Mouse (Mus musculus) myocyte (in vitro differentiated cells): Measurements from ENCODE around the gene Cuedc1. TPM values are rescaled to one million over a fixed set of nuclear protein-coding genes. Genes with fewer than 3 reads are reported as not detected.

Experiments
- H3K27me3 ChIP-seq: one replicate; pipeline ENCODE4 v1.6.1; 2011; ENCODE audit not compliant: control insufficient read depth, insufficient read depth, insufficient read length
- H3K36me3 ChIP-seq: one replicate; pipeline ENCODE4 v1.6.1; 2011; ENCODE audit not compliant: control insufficient read depth, insufficient read depth
- H3K4me2 ChIP-seq: one replicate; pipeline ENCODE4 v1.6.1; 2011; ENCODE audit warnings: low read depth, control low read depth
- H3K4me3 ChIP-seq: one replicate; pipeline ENCODE4 v1.5.1; 2011; ENCODE audit warnings: mild to moderate bottlenecking, control low read depth, moderate library complexity
- H3K79me2 ChIP-seq: one replicate; pipeline ENCODE4 v1.6.1; 2011; ENCODE audit not compliant: control insufficient read depth, insufficient read depth
- H3ac ChIP-seq: one replicate; pipeline ENCODE4 v1.6.1; 2011; ENCODE audit not compliant: control insufficient read depth, insufficient read length
- CEBPB ChIP-seq: IDR thresholded peaks from 2 replicates; pipeline ENCODE4 v1.6.1; 2011; ENCODE audit warnings: mild to moderate bottlenecking, moderate library complexity; ENCODE audit not compliant: poor library complexity, insufficient read depth, severe bottlenecking
- E2F4 ChIP-seq: IDR thresholded peaks from one replicate; pipeline ENCODE4 v1.6.1; 2011; ENCODE audit warnings: mild to moderate bottlenecking, control low read depth, moderate library complexity; ENCODE audit not compliant: insufficient read depth
- MAX ChIP-seq: IDR thresholded peaks from one replicate; pipeline ENCODE4 v1.6.1; 2011; ENCODE audit warnings: low read depth, mild to moderate bottlenecking, control low read depth
- MYOD1 ChIP-seq, 3 experiments: IDR thresholded peaks; one replicate each; pipeline ENCODE4 v1.6.1; 2011; ENCODE audit warnings: control low read depth in 2 of 3, low read depth in 2 of 3, mild to moderate bottlenecking in 2 of 3, moderate library complexity in 1 of 3; ENCODE audit not compliant: insufficient read length in 2 of 3, control insufficient read depth in 1 of 3
- MYOG ChIP-seq, 3 experiments: IDR thresholded peaks; one replicate each; pipeline ENCODE4 v1.6.1; 2011; ENCODE audit warnings: control low read depth in 2 of 3, low read depth in 2 of 3, mild to moderate bottlenecking in 2 of 3; ENCODE audit not compliant: insufficient read length in 2 of 3, control insufficient read depth in 1 of 3, insufficient read depth in 1 of 3
- POLR2A ChIP-seq: IDR thresholded peaks from one replicate; pipeline ENCODE4 v1.6.1; 2011; ENCODE audit warnings: low read depth, mild to moderate bottlenecking, control low read depth, moderate library complexity; ENCODE audit not compliant: insufficient read length
- POLR2AphosphoS2 ChIP-seq: IDR thresholded peaks from one replicate; pipeline ENCODE4 v1.6.1; 2011; ENCODE audit warnings: low read depth, control low read depth; ENCODE audit not compliant: insufficient read length
- REST ChIP-seq: IDR thresholded peaks from one replicate; pipeline ENCODE4 v1.6.1; 2011; ENCODE audit warnings: mild to moderate bottlenecking, control low read depth, moderate library complexity; ENCODE audit not compliant: insufficient read depth, insufficient read length
- SRF ChIP-seq: IDR thresholded peaks from one replicate; pipeline ENCODE4 v1.6.1; 2011; ENCODE audit warnings: low read depth; ENCODE audit not compliant: control insufficient read depth, insufficient read length
- TCF12 ChIP-seq: IDR thresholded peaks from one replicate; pipeline ENCODE4 v1.6.1; 2011; ENCODE audit warnings: mild to moderate bottlenecking, control low read depth; ENCODE audit not compliant: poor library complexity, insufficient read depth, severe bottlenecking
- TCF3 ChIP-seq: IDR thresholded peaks from one replicate; pipeline ENCODE4 v1.6.1; 2011; ENCODE audit warnings: low read depth, control low read depth; ENCODE audit not compliant: insufficient read length
- USF1 ChIP-seq: IDR thresholded peaks from one replicate; pipeline ENCODE4 v1.6.1; 2011; ENCODE audit warnings: low read depth, mild to moderate bottlenecking, control low read depth, moderate library complexity
- polyA plus RNA-seq: library from polyadenylated mRNA; unstranded; fragments of >200 nt; fragmentation: generic; extraction: Trizol; gene quantifications from one replicate; pipeline ENCODE4 v1.2.1, GENCODE M21; 2012; ENCODE audit warnings: missing spikeins

Cuedc1 gene
- polyA plus RNA-seq, 1 experiment: 40.8 TPM

DNA sequence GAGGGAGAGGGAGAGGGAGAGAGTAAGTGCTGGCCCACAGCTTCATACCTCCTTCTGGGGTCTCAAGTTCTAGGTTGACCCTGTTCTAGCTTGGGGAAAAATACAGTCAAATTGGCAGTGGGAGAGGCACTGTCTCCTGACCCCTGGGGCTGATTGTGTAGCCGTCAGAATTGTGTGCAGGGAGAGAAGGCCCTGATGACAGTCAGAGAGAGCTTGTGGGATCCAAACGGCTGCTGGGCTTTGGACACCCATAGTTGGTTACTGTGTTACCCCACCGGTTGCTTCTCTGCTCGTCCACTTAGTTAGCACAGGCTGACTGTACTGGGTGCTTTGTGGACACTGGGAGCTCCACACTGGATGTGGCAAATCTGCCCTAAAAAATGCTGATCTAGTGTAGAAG lies 64.9 kb downstream of the Cuedc1 start:
- H3K4me2 ChIP-seq: no peak overlapping the region
- no peaks in the 10 kb centered on the region for H3K36me3 ChIP-seq
- peaks cover 14% of the 10 kb centered on the region for H3K79me2 ChIP-seq
- H3K27me3 ChIP-seq: no peaks in the 10 kb centered on the region
- H3K4me3 ChIP-seq: no peak overlapping the region
- TF ChIP-seq MAX: no peak
- H3ac ChIP-seq: no peak overlapping the region

- H3ac ChIP-seq: no peak overlapping the region
- H3K4me3 ChIP-seq: no peak overlapping the region
- H3K4me2 ChIP-seq: peak overlapping the region; percentile 73
- no peaks in the 10 kb centered on the region for H3K36me3 ChIP-seq
- peaks cover 14% of the 10 kb centered on the region for H3K79me2 ChIP-seq
- H3K27me3 ChIP-seq: no peaks in the 10 kb centered on the region
- TF ChIP-seq CEBPB: peak; percentile 42; the same call in 1 of the 2 replicates
- TF ChIP-seq MYOD1 (IDR thresholded peaks at IDR 0.05; ENCODE audit: control insufficient read depth in 1 of 3, insufficient read length in 2 of 3, low read depth in 2 of 3): peak in 1 of 3 experiments; percentile 43
- TF ChIP-seq REST: no peak
- peak in 1 of 3 experiments; percentile 66 for TF ChIP-seq MYOG (IDR thresholded peaks at IDR 0.05; ENCODE audit: control insufficient read depth in 1 of 3, insufficient read depth in 1 of 3, insufficient read length in 2 of 3, low read depth in 2 of 3)
These were observed 66.4 kb downstream of the Cuedc1 start for GRCm38 (mm10) chr11:88164213-88164723.

- H3K4me2 ChIP-seq: peak overlapping the region; percentile 73
- peak overlapping the region; percentile 7 for H3K4me3 ChIP-seq
- no peaks in the 10 kb centered on the region for H3K27me3 ChIP-seq
These were observed 67.0 kb downstream of the Cuedc1 start for GRCm38 (mm10) chr11:88164801-88165377.

DNA sequence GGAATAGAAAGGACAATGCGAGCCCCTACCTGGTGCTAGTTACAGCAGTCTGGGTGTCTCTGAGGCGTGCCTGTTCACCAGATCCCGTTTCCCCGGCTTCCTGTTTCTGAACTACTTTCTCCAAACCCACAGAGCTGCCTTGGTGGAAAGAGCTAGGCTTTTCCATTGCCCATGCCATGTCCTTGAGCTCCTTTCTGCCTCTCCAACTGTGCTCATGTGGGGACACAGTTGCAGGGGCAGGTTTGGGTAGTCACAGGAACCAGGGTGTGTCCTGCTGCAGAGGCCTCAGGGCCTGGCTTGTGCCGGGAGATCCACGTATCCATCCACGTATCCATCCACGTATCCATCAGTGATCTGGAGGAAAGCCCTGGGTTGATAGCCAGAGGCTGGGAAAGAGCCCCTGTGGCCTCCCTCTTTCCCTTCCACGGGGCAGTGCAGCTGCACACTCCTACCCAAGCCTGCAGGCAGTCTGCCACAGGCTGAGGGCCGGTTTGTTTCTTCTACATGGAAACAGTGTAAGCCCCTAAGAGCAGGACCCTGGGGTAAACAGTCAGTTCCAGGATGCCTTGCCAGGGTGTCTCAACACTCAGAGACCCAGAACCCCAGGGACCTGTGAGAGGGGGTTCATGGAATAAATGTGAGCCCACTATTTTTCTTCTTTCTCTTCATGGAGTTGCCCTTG lies 68.0 kb downstream of the Cuedc1 start:
- H3K36me3 ChIP-seq: no peaks in the 10 kb centered on the region
- peak overlapping the region; percentile 7 for H3K4me3 ChIP-seq
- TF ChIP-seq TCF3 (no peak), E2F4 (no peak), MAX (no peak), REST (no peak), CEBPB (no peak), POLR2AphosphoS2 (no peak)
- no peak overlapping the region for H3ac ChIP-seq
- peak overlapping the region; percentile 73 for H3K4me2 ChIP-seq
- H3K27me3 ChIP-seq: no peaks in the 10 kb centered on the region
- H3K79me2 ChIP-seq: peaks cover 7% of the 10 kb centered on the region

More at GRCm38 (mm10) chr11:88164801-88165377, 67.0 kb downstream of the Cuedc1 start:
- peaks cover 11% of the 10 kb centered on the region for H3K79me2 ChIP-seq
- H3K36me3 ChIP-seq: no peaks in the 10 kb centered on the region
- no peak overlapping the region for H3ac ChIP-seq
- TF ChIP-seq TCF3: no peak
- TF ChIP-seq E2F4: no peak
- no peak for TF ChIP-seq POLR2A
- TF ChIP-seq REST: no peak
- peak in 1 of 3 experiments; percentile 12 for TF ChIP-seq MYOG (IDR thresholded peaks at IDR 0.05; ENCODE audit: control insufficient read depth in 1 of 3, insufficient read depth in 1 of 3, insufficient read length in 2 of 3, low read depth in 2 of 3)
- no peak for TF ChIP-seq TCF12
- peak; percentile 58 for TF ChIP-seq SRF
- no peak for TF ChIP-seq POLR2AphosphoS2
- TF ChIP-seq USF1: peak; percentile 77
- TF ChIP-seq CEBPB: no peak
- TF ChIP-seq MAX: no peak
- no peak for TF ChIP-seq MYOD1 (IDR thresholded peaks at IDR 0.05; ENCODE audit: control insufficient read depth in 1 of 3, insufficient read length in 2 of 3, low read depth in 2 of 3)

DNA sequence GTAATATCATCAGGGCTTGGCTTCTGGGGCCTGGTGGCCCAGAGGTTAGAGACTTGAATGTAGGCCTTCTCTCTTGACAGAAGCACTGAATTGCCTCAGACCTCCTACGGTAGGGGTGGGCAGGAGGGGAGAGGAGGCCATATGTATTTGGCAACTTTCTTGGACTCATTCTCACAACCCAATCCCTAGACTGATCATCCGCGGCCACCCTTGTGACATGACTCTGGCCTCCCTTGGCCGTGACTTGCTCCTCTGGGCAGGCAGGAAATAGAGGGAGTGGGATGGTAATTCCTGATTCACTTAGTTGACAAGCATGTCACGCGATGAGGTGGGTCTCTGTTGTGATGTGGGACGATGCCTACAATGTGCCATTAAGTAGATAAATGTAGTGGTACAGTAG lies 68.6 kb downstream of the Cuedc1 start:
- no peak overlapping the region for H3ac ChIP-seq
- H3K27me3 ChIP-seq: no peaks in the 10 kb centered on the region
- TF ChIP-seq MAX (no peak), POLR2AphosphoS2 (no peak), MYOG (IDR thresholded peaks at IDR 0.05; ENCODE audit: control insufficient read depth in 1 of 3, insufficient read depth in 1 of 3, insufficient read length in 2 of 3, low read depth in 2 of 3) (no peak), REST (no peak), E2F4 (no peak), TCF3 (no peak), TCF12 (no peak), POLR2A (no peak), USF1 (no peak), CEBPB (no peak), SRF (no peak), MYOD1 (IDR thresholded peaks at IDR 0.05; ENCODE audit: control insufficient read depth in 1 of 3, insufficient read length in 2 of 3, low read depth in 2 of 3) (no peak)
- peaks cover 7% of the 10 kb centered on the region for H3K79me2 ChIP-seq
- H3K4me2 ChIP-seq: peak overlapping the region; percentile 73
- H3K36me3 ChIP-seq: no peaks in the 10 kb centered on the region
- no peak overlapping the region for H3K4me3 ChIP-seq
